Mouse (Mus musculus) layer of hippocampus, adult 8-10 months (tissue): ENCODE measurements around the gene Vps37c. TPM values are rescaled to one million over a fixed set of nuclear protein-coding genes. Genes with fewer than 3 reads are reported as not detected.

Source experiments
- DNase-seq, 2 experiments: peaks; one replicate each; pipeline ENCODE4 v3.0.0; 2022; ENCODE audit warnings: low spot score in 2 of 2
- total RNA-seq, 4 experiments: library from RNA; stranded (reverse); gene quantifications; 2 replicates each; pipeline ENCODE4 v1.2.4; 2022

The Vps37c gene
- total RNA-seq, 4 experiments from 2014 or later: 18.0 to 22.6 (median 20.7) TPM

DNA sequence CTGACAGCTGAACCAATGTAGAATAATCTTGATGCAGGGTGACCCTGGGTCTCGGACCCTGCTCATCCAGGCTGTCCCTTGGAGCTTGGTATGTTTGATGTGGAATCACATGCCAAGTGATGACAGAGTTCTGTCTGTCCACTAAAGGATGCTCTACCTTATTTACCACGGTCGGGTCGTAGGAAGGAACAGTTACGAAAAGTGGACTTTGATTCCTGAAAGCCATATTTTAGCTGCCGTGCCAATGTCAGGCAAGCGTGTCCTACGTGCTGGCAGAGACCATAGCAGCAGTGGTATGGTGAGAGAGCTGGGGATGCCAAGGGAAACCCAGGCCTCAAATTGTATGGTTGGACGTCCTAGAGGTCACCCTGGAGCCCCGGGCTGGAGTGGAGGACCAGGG lies 25.0 kb downstream of the Vps37c start:
- no peak for DNase-seq

DNA sequence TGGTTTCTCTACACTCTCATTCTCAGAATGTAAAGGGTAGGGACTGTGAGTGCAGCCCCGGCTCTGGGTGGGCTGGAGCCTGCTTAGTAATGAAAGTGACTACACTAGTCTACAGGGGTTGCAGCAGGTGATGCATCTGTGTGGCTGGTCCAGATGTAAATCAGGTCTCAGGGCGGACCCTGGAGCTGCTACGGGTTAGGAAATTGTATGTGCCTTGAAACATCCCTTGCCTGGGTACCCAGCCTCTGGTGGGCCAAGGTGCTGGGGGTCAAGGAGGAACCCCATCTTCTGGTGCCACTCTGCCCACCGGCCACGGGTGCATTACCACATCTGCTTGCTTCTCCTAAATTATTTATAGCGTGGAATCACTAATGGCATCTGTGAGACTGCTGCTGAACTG lies 25.6 kb downstream of the Vps37c start:
- no peak for DNase-seq

- peak; percentile 56 to 62 for DNase-seq
Measured at GRCm38 (mm10) chr19:10714682-10715475, 26.3 kb downstream of the Vps37c start.

- DNase-seq: no peak
Measured at GRCm38 (mm10) chr19:10715476-10715875, 26.9 kb downstream of the Vps37c start.

DNA sequence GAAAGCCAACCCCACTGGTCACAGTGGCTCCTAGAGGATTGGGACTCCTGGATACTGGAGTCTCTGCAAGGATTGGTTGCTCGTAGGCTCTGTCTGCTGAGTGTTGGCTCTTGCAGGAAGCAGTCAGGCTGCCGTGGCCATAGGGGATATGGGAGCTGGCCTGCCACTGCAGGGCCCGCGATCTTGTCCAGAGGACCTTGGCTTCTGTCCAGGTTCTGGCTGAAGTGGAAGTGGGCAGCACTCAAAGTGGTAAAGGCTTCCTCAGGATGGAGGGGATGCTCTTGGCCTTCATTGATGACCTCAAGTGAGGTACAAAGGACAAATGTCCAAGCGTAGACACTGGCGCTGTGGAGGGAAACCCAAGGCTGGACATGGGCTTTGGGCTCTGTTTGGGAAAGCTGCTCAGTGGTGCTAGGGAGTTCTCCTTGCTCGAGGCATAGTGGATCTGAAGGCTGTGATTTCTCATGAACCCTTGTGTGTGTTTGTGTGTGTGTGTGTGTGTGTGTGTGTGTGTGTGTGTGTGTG lies 29.8 kb downstream of the Vps37c start:
- no peak for DNase-seq

GRCm38 (mm10) chr19:10719751-10720150 lies 31.2 kb downstream of the Vps37c start:
- no peak for DNase-seq

DNA sequence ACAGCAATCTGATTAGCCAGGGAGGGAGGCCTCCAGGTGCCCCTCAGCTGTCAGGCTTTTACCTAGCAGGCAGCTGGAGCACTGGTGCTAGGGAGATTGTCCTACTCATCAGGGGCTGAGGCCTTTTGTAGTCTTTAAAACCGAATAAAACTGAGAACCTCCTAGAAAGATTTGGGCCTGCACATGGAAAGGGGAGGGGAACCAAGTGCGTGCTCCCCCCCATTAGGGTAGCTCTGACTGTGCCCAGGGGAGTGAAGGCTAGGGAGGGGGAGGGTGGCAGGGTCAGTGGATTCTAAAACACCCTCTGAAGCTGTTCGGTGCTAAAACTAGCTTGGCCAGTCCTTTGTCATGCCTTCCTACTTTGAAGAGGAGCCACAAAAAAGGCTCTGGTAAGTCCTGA lies 32.0 kb downstream of the Vps37c start:
- no peak for DNase-seq

DNA sequence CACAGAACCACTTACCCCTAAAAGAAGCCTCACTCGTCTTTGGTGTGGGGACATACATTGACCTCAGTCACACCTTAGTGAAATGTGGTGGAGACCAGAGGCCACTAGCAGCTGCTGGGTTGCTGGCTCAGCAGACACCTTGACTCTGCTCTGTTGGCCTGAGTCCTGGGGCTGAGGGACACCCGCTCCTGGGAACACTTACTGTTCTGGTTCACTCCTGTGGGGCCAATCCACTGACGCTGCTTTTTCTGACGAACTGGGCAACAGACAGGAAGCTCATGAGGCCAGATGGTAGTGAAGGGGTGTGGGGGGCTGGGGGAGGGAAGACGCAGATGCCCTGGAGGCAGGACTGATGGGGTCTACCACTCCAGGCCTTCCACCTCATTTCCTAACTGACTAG lies 32.5 kb downstream of the Vps37c start:
- no peak for DNase-seq

DNA sequence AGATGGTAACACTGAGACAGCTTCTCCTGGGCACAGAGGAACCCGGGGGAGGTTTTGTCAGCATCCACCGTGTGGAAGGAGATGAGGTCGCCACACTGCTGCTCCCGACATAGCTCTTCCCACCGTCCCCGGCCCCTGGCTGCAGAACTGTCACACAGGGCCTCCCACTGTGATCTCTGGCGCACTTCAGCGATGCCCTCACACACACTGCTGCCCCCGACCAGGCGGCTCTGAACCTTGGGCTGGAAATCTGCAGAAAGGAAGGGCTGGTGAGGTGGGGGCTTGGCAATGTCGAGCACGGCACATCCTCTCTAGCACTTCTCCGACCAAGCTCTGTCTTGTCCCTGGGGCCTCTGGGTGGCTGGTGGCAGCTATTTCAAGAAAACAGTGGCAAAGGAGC lies 34.5 kb downstream of the Vps37c start:
- no peak for DNase-seq

- no peak for DNase-seq
Measured at GRCm38 (mm10) chr19:10723649-10724048, 35.1 kb downstream of the Vps37c start.

DNA sequence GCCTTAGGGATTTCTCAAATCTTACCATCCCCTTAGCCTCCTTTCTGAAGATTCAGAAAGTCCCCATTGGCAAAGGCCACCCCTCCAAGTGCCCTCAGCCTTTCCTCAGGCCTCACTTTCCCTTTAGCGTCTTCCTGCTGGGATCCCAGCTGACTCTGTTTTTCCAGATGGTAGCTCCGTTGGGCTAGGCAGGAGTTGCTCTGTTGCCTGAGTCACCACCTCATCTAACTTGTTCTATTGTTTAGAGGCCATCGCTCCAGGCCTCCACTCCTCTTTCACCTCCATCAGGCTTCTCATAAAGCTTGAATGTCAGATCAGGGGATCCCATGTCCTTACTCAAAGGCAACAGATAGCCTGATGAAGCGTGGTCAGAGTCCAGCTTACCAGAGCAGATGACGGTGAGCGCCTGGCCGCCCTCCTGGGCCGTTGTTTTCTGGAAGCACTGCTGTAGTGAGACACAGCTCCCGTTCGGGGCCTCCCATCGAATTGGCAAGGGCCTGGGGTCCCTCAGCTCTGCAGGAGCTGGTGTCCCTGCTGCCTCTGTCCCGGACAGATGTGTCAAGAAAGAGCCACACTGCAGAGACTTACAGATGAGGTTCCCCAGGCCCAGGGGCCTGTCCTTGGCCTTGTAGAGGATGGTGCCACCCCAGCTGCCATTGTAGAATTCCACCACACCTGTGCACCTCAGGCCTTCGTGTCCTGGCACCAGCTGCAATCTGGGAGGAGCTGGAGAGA lies 36.3 kb downstream of the Vps37c start:
- DNase-seq: no peak

GRCm38 (mm10) chr19:10729889-10730288 lies 41.4 kb downstream of the Vps37c start:
- DNase-seq: no peak

- DNase-seq: no peak
Measured at GRCm38 (mm10) chr19:10730469-10730868, 41.9 kb downstream of the Vps37c start.

- DNase-seq: no peak
Measured at GRCm38 (mm10) chr19:10731975-10732374, 43.4 kb downstream of the Vps37c start.

DNA sequence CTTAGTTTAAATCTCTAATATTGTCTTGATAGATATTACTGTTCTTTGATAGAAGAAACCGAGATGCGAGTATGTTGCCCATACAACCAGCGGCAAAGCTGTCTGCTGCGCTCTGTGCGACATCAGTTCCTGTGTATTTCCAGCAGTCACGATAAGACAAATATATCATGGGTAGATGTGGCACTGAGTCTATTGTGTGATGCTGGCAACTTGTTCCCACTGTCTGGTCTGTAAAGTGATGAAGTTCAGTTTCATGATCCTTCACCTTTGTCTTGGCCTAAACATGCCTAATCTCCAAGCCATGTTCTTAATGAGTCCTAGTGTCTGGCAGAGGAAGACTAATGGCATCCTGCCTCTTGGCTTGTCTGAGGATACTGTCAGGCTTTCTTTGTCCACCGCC lies 44.2 kb downstream of the Vps37c start:
- DNase-seq: no peak

DNA sequence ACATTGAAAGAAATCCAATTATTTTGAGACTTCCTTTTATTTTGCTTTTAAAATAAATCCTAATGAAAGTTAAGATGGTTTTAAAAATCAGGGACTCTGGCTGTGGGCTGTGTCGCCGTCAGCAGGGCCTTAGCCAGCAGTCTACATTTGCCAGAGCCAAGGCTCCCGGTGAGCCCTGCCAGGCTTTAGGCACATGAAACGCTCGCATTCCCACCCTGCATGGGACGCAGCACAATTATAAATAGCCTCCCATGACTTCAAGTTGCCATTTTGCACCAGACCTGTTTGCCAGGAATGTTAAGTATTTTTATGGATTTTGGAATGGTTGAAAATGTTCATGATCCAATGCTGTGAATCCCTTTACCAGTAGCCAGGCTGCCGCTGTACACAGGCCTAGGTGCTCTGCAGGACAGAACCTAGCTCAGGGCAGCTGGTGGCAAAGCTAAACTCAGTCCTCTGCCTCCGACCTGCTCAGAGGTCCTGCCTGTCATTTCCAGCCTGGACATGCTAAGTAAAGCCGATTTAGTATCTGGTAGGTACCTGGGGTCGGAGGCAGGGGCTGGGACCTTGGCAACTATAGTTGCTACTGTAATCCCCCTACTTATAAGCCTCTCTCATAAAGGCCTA lies 45.1 kb downstream of the Vps37c start:
- no peak for DNase-seq

DNA sequence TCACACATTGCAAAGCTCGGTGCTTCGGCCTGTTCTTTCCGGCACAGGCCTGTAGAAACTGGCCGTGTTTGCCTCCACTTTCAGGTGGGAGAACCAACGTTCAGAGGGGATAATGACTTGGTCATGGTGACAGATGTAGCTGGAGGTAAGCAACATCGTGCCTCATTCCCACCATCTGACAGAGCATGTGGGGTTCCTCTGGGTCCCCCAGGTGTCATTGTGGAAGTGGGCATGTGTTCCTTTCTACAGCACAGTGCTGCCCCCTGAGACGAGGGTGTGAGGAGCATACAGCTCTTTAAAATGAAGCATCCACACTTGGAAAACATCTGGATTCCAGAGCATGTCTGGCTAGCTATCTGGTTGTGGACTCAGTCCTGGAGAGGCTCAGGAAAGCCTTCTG lies 46.0 kb downstream of the Vps37c start:
- no peak for DNase-seq

- DNase-seq: no peak
Measured at GRCm38 (mm10) chr19:10735061-10735460, 46.5 kb downstream of the Vps37c start.

- DNase-seq: no peak
Measured at GRCm38 (mm10) chr19:10735861-10736260, 47.3 kb downstream of the Vps37c start.

- DNase-seq: no peak
Measured at GRCm38 (mm10) chr19:10738038-10738437, 49.5 kb downstream of the Vps37c start.

- DNase-seq: no peak
Measured at GRCm38 (mm10) chr19:10738811-10739210, 50.3 kb downstream of the Vps37c start, which contains the start of gene Cd5. Gene Cd5, minus strand, starts transcription at chr19:10739002.

DNA sequence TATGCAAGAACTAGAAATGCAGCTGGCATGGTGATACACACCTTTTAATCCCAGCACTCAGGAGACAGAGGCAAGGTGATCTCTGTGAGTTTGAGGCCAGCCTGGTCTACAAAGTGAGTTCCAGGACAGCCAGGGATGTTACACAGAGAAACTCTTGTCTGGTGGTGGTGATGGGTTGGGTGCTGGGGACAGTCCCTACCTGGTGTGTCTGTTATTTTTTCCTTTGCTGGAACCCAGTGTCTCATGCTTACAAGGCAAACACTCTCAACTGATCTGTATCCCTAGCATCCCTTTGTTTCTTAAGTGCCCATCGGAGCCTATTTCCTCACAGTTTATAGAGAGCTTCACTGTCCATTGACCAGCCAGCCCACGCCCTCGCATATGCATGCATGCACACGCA lies 51.4 kb downstream of the Vps37c start:
- DNase-seq: no peak
